ENCODE assay signal across 8 mouse cellular contexts in the genomic region with DNA sequence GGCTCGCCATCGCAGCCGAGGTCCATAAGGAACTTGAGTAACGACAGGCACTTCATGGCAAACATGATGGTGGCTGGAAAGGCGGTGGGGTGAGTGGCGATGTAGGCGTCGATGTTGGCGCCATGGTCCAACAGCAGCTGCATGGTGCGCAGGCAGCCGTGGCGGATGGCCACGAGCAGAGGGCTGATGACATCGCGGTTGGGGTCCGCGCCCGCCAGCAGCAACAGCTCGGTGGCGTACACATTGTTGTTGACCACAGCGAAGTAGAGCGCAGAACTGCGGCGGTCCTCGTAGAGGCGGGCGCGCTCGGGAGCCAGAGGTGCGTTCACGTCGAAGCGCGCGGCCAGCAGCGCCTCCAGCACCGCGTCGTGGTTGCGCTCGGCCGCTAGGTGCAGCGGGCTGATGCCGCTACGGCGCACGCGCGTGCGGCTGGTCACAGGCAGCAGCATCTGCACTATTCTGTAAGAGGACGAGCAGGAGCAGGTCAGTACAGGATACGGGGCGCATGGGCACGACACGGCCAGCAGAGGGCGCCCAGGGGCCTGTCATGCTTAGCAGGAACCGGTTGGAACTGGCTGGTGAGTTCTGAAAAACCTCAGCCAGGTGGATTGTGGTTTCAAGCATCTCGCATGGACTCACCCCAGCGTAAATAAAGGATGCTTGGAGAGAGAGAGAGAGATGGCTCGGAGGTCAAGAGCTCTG. TPM values are rescaled to one million over a fixed set of nuclear protein-coding genes. Genes with fewer than 3 reads are reported as not detected.
DNase-seq lines count a peak whose midpoint lies in the region; ATAC-seq and TF ChIP-seq lines count a peak whose summit lies in the region.

No protein-coding gene starts in this region.

- in situ Hi-C loops in CH12.LX (cut with MboI; ENCODE audit: low pct_ligation_motif_present, low pct_unique_long_range_greater_than_20kb, low sequenced_read_pairs), result loop anchor here (5.0 kb wide), 1 partner anchor 37 kb away; no protein-coding TSS in a partner anchor

- peaks cover 0 to 30% of the 10 kb centered on the region in 2 experiments; a peak in 2 of 4 replicates for H3K4me1 ChIP-seq in CH12.LX (ENCODE audit: control insufficient read depth in 1 of 2, insufficient read depth in 2 of 2)
- peaks cover 10% of the 10 kb centered on the region; the same call in 1 of the 2 replicates for H3K4me1 ChIP-seq in forebrain, embryonic 15.5 days
- H3K4me1 ChIP-seq in liver, postnatal 0 days (ENCODE audit: insufficient read depth), result peaks cover 35% of the 10 kb centered on the region
- peaks cover 12% of the 10 kb centered on the region for H3K4me1 ChIP-seq in neural tube, embryonic 15.5 days

- dilution Hi-C loops in CH12.LX (cut with MboI; ENCODE audit: extremely low pct_ligation_motif_present, extremely low pct_unique_long_range_greater_than_20kb, low sequenced_read_pairs), result no loop called here

- peak; percentile 94 for ATAC-seq in forebrain, embryonic 15.5 days (replicated peaks)
- peak; percentile 84 for ATAC-seq in liver, postnatal 0 days
- peak; percentile 95 for ATAC-seq in neural tube, embryonic 15.5 days (ENCODE audit: low FRiP score)

- no peak for TF ChIP-seq EP300 in CH12.LX (IDR thresholded peaks at IDR 0.05; ENCODE audit: low read length)
- no peak for TF ChIP-seq EP300 in liver, postnatal 0 days (IDR thresholded peaks at IDR 0.05; ENCODE audit: low read depth)

- no peaks in the 10 kb centered on the region for H3K79me2 ChIP-seq in CH12.LX (replicated peaks; ENCODE audit: control insufficient read depth, extremely low read depth, insufficient read depth, poor library complexity, severe bottlenecking)

- H3K4me2 ChIP-seq in CH12.LX (ENCODE audit: insufficient read depth, low read depth, poor library complexity, severe bottlenecking), result no peak overlapping the region
- peak overlapping the region; percentile 70 for H3K4me2 ChIP-seq in forebrain, embryonic 15.5 days (replicated peaks)
- peak overlapping the region; percentile 57 for H3K4me2 ChIP-seq in liver, postnatal 0 days (ENCODE audit: low read depth, low read length)
- peak overlapping the region; percentile 68 for H3K4me2 ChIP-seq in neural tube, embryonic 15.5 days

- TF ChIP-seq CTCF in CH12.LX (conservative IDR thresholded peaks at IDR 0.05 in 1 of 2, IDR thresholded peaks at IDR 0.05 in 1 of 2; ENCODE audit: low read depth in 2 of 2, low read length in 2 of 2), result peak; percentile 29 to 95
- peak; percentile 97 for TF ChIP-seq CTCF in liver, postnatal 0 days (IDR thresholded peaks at IDR 0.05; ENCODE audit: low read depth)

- H3K9me3 ChIP-seq in CH12.LX (replicated peaks; ENCODE audit: low read length), result no peaks in the 10 kb centered on the region
- H3K9me3 ChIP-seq in forebrain, embryonic 15.5 days, result no peaks in the 10 kb centered on the region
- H3K9me3 ChIP-seq in liver, postnatal 0 days (ENCODE audit: low read length), result no peaks in the 10 kb centered on the region
- no peaks in the 10 kb centered on the region for H3K9me3 ChIP-seq in neural tube, embryonic 15.5 days (replicated peaks)

- H3K9ac ChIP-seq in CH12.LX (ENCODE audit: insufficient read depth, low read depth), result no peak overlapping the region
- H3K9ac ChIP-seq in forebrain, embryonic 15.5 days (replicated peaks), result peak overlapping the region; percentile 41
- no peak overlapping the region for H3K9ac ChIP-seq in liver, postnatal 0 days (replicated peaks)
- peak overlapping the region; percentile 48 for H3K9ac ChIP-seq in neural tube, embryonic 15.5 days (replicated peaks)

- no peak for TF ChIP-seq POLR2A in CH12.LX (IDR thresholded peaks at IDR 0.05; ENCODE audit: low read depth, low read length)

- peak; percentile 89 for TF ChIP-seq RAD21 in CH12.LX (IDR thresholded peaks at IDR 0.05; ENCODE audit: low read depth, low read length)

- H3K4me3 ChIP-seq in CH12.LX (replicated peaks in 1 of 3; ENCODE audit: low read depth in 2 of 3, low read length in 2 of 3, poor library complexity in 1 of 3), result no peak overlapping the region
- H3K4me3 ChIP-seq in forebrain, embryonic 15.5 days, result peak overlapping the region; percentile 45
- 0 out of 2 replicates have a peak overlapping the region, but pooled peaks have one; percentile 20 for H3K4me3 ChIP-seq in liver, postnatal 0 days (ENCODE audit: low read depth, low read length)
- H3K4me3 ChIP-seq in neural tube, embryonic 15.5 days (replicated peaks), result peak overlapping the region; percentile 42

- DNase-seq in CH12.LX (ENCODE audit: extremely low read depth), result peak; percentile 84
- DNase-seq in cerebellum, adult 11 months, result peak; percentile 70
- peak; percentile 56 for DNase-seq in heart, postnatal 25 days (ENCODE audit: low spot score)
- peak; percentile 88 for DNase-seq in layer of hippocampus, adult 11-12 months (ENCODE audit: low spot score)
- DNase-seq in liver, postnatal 0 days, result peak; percentile 93
- peak; percentile 96 for DNase-seq in testis, postnatal 10 days (ENCODE audit: low spot score)

- no peak overlapping the region for H3K27ac ChIP-seq in CH12.LX (ENCODE audit: insufficient read depth, low read depth)
- H3K27ac ChIP-seq in forebrain, embryonic 15.5 days (replicated peaks), result no peak overlapping the region
- H3K27ac ChIP-seq in liver, postnatal 0 days (ENCODE audit: low read depth), result no peak overlapping the region
- no peak overlapping the region for H3K27ac ChIP-seq in neural tube, embryonic 15.5 days (replicated peaks)

- 8% methylated on average over 60 of the region's 60 CpGs for WGBS in forebrain, embryonic 15.5 days
- WGBS in liver, postnatal 0 days (ENCODE audit: insufficient replicate concordance), result 8% methylated on average over 56 of the region's 60 CpGs
- 9% methylated on average over 60 of the region's 60 CpGs for WGBS in neural tube, embryonic 15.5 days

- no peaks in the 10 kb centered on the region for H3K27me3 ChIP-seq in CH12.LX (replicated peaks)
- peaks cover 4% of the 10 kb centered on the region; the same call in 1 of the 2 replicates for H3K27me3 ChIP-seq in forebrain, embryonic 15.5 days
- peaks cover 11% of the 10 kb centered on the region for H3K27me3 ChIP-seq in liver, postnatal 0 days (ENCODE audit: insufficient read depth, low read length)
- H3K27me3 ChIP-seq in neural tube, embryonic 15.5 days (replicated peaks), result peaks cover 19% of the 10 kb centered on the region; the same call in 1 of the 2 replicates

- intact Hi-C loops in heart, postnatal 25 days (cut with DNase I), result loop anchor here (1.0 kb wide), 1 partner anchor 23 kb away; no protein-coding TSS in a partner anchor

- H3K36me3 ChIP-seq in CH12.LX (replicated peaks in 1 of 2; ENCODE audit: control insufficient read depth in 1 of 2, insufficient read depth in 1 of 2, low read length in 1 of 2), result peaks cover 2 to 15% of the 10 kb centered on the region in 2 experiments
- no peaks in the 10 kb centered on the region for H3K36me3 ChIP-seq in forebrain, embryonic 15.5 days
- no peaks in the 10 kb centered on the region for H3K36me3 ChIP-seq in liver, postnatal 0 days (replicated peaks; ENCODE audit: insufficient read depth, low read length)
- H3K36me3 ChIP-seq in neural tube, embryonic 15.5 days, result no peaks in the 10 kb centered on the region

TF ChIP-seq in CH12.LX, 34 proteins besides CTCF, POLR2A, EP300 and RAD21:
- TF ChIP-seq TCF12 (IDR thresholded peaks at IDR 0.05; ENCODE audit: low read depth, low read length) (peak; percentile 37; the same call in 1 of the 2 replicates), MAX (IDR thresholded peaks at IDR 0.05; ENCODE audit: low read length) (peak; percentile 43; the same call in 1 of the 2 replicates), ZC3H11A (IDR thresholded peaks at IDR 0.05; ENCODE audit: low read depth, low read length) (peak; percentile 73), MYC (IDR thresholded peaks at IDR 0.05; ENCODE audit: low read depth, low read length) (0 out of 2 replicates have a peak, but pooled peaks have one; percentile 19), SIN3A (IDR thresholded peaks at IDR 0.05; ENCODE audit: low read length) (no peak), SMC3 (IDR thresholded peaks at IDR 0.05; ENCODE audit: low read depth, low read length) (peak; percentile 99), ZKSCAN1 (IDR thresholded peaks at IDR 0.05; ENCODE audit: borderline replicate concordance, low read depth, low read length) (no peak), MEF2A (IDR thresholded peaks at IDR 0.05; ENCODE audit: borderline replicate concordance, low read depth, low read length) (0 out of 2 replicates have a peak, but pooled peaks have one; percentile 11), NELFE (IDR thresholded peaks at IDR 0.05; ENCODE audit: low read depth, low read length) (peak; percentile 32; the same call in 1 of the 2 replicates)

RNA-seq across cellular contexts. Expression of a gene that starts 14.5 kb away (rescaled TPM):
- total RNA-seq in CH12.LX (2012; rRNA removed), result not detected in 2 replicates
- total RNA-seq in CH12.LX (2014; rRNA removed), result not detected in 2 replicates
- polyA plus RNA-seq in CH12.LX (2012; ENCODE audit: insufficient read length, low read depth), result not detected in 2 replicates
- 4.0 TPM in 2 replicates for polyA plus RNA-seq in forebrain, embryonic 15.5 days (2015; fragmentation: Nextera tagmentation; extraction: Ambion mirVana)
- not detected for total RNA-seq in heart, postnatal 25 days (2021)
- polyA plus RNA-seq in liver, postnatal 0 days (2015; fragmentation: Nextera tagmentation; extraction: Ambion mirVana), result not detected in 2 replicates
- 4.9 and 6.9 TPM in 2 replicates for polyA plus RNA-seq in neural tube, embryonic 15.5 days (2015; fragmentation: Nextera tagmentation; extraction: Ambion mirVana)

RNA-seq across cellular contexts. Expression of a gene that starts 30.5 kb away (rescaled TPM):
- total RNA-seq in CH12.LX (2012; rRNA removed), result 4.1 and 5.5 TPM in 2 replicates
- total RNA-seq in CH12.LX (2014; rRNA removed), result 5.3 and 6.2 TPM in 2 replicates
- polyA plus RNA-seq in CH12.LX (2012; ENCODE audit: insufficient read length, low read depth), result 2.7 and 3.0 TPM in 2 replicates
- polyA plus RNA-seq in forebrain, embryonic 15.5 days (2015; fragmentation: Nextera tagmentation; extraction: Ambion mirVana), result 0.55 and 0.74 TPM in 2 replicates
- total RNA-seq in heart, postnatal 25 days (2021), result 100 to 1,000 TPM; 497 to 569 TPM
- 5.7 and 5.9 TPM in 2 replicates for polyA plus RNA-seq in liver, postnatal 0 days (2015; fragmentation: Nextera tagmentation; extraction: Ambion mirVana)
- 2.1 and 3.3 TPM in 2 replicates for polyA plus RNA-seq in neural tube, embryonic 15.5 days (2015; fragmentation: Nextera tagmentation; extraction: Ambion mirVana)

Comparison
In these comparisons a context has a peak if more than half of its experiments do, and no peak if none do; other contexts are left out.
1. H3K4me3 ChIP-seq: peak in forebrain, embryonic 15.5 days (single experiment), liver, postnatal 0 days (single experiment) and neural tube, embryonic 15.5 days (single experiment); none in CH12.LX (0 of 3).
2. H3K9ac ChIP-seq: peak in forebrain, embryonic 15.5 days (single experiment) and neural tube, embryonic 15.5 days (single experiment); none in CH12.LX (single experiment) and liver, postnatal 0 days (single experiment).
3. Peak in every context shown above with its lines, with median percentiles within 50 percentile points of each other: DNase-seq and ATAC-seq.